Mouse (Mus musculus) heart, postnatal 10 days (tissue): ENCODE data around the gene Tmem104. TPM values are rescaled to one million over a fixed set of nuclear protein-coding genes. Genes with fewer than 3 reads are reported as not detected.

Source experiments
- DNase-seq, 2 experiments: peaks; one replicate each; pipeline ENCODE4 v3.0.0; 2021
- intact Hi-C: fragments of 180-260 bp; cut with DNase I; formaldehyde crosslinking; loops from one replicate; pipeline ENCODE4 v1.15.1; 2025
- total RNA-seq, 2 experiments: library from RNA; stranded (reverse); gene quantifications; 2 replicates each; pipeline ENCODE4 v1.2.3; 2021

The Tmem104 gene
- total RNA-seq, 2 experiments from 2014 or later = 10.9 TPM

GRCm38 (mm10) chr11:115250405-115251090, 63.3 kb downstream of the Tmem104 start:
- DNase-seq = no peak
- intact Hi-C loops = no loop called here

GRCm38 (mm10) chr11:115251258-115251657, 64.0 kb downstream of the Tmem104 start:
- DNase-seq = no peak
- intact Hi-C loops = no loop called here

GRCm38 (mm10) chr11:115257775-115258510, 70.7 kb downstream of the Tmem104 start:
- DNase-seq = no peak

DNA sequence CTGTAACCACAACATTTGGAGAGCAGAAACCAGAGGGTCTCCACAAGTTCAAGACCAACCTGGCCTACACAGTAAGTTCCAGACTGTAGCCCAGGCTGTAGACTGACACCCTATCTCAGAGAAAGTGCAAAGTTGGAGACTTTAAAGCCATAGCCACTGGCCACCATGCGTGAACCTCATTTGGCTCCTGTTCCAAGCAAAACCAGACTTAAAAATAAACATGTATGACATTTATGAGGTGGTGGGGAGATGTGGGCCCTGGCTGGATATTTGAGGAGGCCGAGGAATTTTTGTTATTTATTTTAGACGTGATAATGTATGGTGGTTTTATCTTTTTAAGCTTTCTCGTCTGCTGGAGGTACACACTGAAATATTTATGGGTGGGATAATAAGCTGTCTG, 71.8 kb downstream of the Tmem104 start:
- DNase-seq = no peak

More at GRCm38 (mm10) chr11:115257775-115258510, 70.7 kb downstream of the Tmem104 start:
- intact Hi-C loops = no loop called here

GRCm38 (mm10) chr11:115262954-115263353, 75.7 kb downstream of the Tmem104 start:
- intact Hi-C loops = no loop called here

More for the DNA sequence above, 71.8 kb downstream of the Tmem104 start:
- intact Hi-C loops = no loop called here

GRCm38 (mm10) chr11:115264136-115264861, 77.0 kb downstream of the Tmem104 start:
- intact Hi-C loops = loop anchor here (1.0 kb wide), 1 partner anchor 61 kb away; no protein-coding TSS in a partner anchor
- DNase-seq = no peak

More at GRCm38 (mm10) chr11:115262954-115263353, 75.7 kb downstream of the Tmem104 start:
- DNase-seq = no peak

GRCm38 (mm10) chr11:115264862-115265668, 77.8 kb downstream of the Tmem104 start:
- intact Hi-C loops = loop anchor here (1.0 kb wide), 1 partner anchor 62 kb away; no protein-coding TSS in a partner anchor
- DNase-seq = no peak

DNA sequence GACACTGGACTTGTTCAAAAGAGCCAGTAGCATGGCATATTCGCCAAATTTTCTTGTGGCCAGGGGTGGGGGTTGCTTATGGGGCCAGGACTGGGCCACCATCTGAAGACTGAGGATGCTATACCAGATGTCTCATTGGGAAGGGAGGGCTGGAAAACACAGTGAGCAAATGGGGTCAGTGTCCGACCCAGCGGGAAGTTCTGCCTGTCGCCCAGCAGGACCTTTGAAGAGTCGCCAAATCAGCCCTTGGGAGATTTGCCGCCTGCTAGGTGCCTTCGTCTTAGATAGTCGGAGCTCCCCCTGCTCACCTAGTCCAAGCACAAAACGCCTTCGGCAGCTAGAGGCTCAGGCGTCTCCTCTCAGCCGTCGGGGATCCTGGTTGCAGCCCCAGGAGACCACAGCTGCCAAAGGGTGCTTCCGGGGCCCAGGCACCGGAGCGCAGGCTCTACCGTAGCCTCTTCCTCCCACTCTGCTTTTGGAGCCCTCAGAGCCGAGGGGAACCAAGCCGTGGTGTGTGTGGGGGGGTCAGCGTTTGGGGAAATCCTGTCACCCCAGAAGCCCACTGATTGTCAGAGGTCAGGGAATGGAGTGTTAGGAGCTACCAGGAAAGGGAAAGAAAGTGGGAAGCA, 78.6 kb downstream of the Tmem104 start:
- intact Hi-C loops = no loop called here
- no peak for DNase-seq

DNA sequence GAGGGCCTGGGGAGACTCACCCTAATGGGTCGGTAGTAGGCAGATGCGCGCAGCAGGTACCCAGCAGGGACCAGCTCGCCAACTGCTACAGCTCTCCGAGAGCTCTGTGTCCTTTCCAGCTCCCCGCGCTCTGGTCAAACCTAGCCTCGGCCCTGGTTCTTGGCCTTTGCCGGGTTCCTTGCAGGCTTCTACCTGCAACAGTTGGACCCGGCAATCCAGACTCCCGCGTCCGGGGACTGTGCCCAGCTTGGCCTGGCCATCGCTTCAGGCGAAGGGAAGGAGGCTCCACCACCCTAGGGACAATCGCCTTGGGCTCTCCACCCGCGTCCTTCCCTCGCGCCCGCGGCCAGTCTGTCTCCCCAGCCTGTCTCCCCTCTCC, 79.1 kb downstream of the Tmem104 start:
- intact Hi-C loops = no loop called here
- DNase-seq = no peak

DNA sequence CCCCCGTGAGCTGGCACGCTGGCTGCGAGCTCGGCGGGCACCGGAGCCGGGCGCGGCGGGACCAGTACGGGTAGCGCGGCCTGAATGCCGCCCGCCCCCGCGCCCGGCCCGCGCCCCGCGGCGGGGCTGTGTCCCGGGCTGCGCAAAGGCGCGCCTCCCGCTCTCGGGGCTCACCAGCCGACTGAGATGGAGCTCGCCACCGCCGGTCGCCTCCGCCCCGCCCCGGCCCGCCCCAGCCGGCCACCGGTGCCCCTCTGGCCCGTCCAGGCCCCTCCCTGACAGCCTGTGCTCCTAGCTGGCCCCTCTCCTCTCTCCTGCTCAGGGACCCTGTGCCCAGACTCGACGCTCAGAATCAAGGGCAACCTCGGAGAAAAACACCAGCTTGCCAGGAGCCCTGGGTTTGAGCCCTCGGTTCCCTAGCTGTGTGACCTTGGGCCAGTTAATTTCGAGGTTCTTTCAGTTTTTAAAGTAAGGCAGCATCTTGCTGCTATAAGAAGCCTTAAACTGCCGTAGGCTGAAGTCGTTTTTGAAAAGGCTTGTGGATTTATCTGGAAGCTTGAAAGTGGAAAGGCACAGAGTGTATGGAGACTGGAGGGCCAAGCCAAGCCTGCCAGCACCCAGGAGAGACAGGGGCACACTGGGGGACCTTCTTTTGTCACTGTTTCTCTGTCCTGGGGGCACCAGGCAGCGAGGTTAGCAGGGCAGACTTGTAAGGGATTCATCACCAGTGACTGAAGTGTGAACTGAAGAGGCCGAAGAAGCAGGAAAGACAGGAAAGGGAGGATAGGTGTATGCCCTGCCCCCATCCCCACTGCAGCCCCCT, 80.0 kb downstream of the Tmem104 start, which contains the start of gene Grin2c:
Gene Grin2c, minus strand, starts transcription at position 183 of the 823 bp plus-strand sequence.
- intact Hi-C loops = no loop called here
- no peak for DNase-seq

- intact Hi-C loops = no loop called here
These were observed 80.7 kb downstream of the Tmem104 start for GRCm38 (mm10) chr11:115267958-115268357.

DNA sequence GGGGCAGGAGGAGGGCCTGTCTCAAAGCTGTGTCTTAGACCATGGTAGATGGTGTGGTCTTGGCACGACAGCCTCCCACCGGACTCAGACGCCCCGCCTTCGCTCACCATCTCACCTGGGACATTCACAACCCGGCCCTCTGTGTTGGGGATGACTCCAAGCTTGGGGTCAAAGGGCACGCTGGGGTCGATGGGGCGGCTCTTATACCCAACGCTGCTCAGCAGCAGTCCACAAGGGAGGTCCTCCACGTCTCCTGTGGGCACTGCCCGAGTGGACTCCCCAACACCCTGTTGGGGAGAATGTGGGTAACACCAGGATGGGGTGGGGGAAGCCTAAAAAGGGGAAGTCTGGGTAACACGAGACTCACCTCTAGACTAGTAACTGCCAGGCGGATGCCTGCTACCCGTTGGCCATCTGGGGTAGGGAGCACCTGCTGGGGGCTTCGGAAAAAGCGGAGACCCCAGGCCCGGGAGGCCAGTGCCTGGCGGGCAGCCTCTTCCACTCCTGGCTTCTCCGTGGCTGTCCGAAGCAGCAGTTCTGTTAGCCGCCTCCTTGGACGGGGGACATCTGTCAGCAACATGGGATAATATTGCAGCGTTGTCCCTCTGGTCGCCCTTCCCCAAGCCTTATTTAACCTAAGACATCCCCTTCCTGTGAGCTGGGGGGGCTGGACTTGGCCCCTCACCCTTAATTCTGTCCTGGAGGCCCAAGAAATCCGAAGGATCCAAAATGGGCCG, 82.2 kb downstream of the Tmem104 start:
- intact Hi-C loops = loop anchor here (1.0 to 5.0 kb wide), 4 partner anchors 47 to 187 kb away; no protein-coding TSS in a partner anchor
- DNase-seq = no peak

More at GRCm38 (mm10) chr11:115267958-115268357, 80.7 kb downstream of the Tmem104 start:
- no peak for DNase-seq

- intact Hi-C loops = loop anchor here (1.0 to 5.0 kb wide), 4 partner anchors 48 to 188 kb away; no protein-coding TSS in a partner anchor
These were observed 83.0 kb downstream of the Tmem104 start for GRCm38 (mm10) chr11:115270148-115270861.

DNA sequence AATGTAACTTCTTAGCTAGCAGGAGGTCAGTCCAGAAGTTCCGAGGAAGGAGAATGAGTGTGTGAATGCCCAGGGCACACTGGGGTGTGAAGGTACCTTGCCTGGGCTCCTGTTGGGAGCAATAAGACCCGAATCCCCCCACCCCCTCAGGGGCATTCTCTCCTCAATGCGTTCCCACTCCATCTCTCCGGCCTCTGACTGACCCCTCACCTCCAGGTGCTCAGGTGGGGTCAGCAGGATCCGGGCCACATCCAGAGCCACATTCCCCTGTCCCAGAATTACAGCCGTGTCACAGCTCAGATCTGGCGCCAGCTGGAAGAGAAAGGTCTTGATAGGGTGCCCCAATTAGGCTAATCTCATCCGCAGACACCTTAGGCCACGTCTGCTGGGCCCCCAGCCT, 83.8 kb downstream of the Tmem104 start:
- DNase-seq = no peak
- intact Hi-C loops = loop anchor here (2.0 to 5.0 kb wide), 3 partner anchors 49 to 189 kb away; no protein-coding TSS in a partner anchor

More at GRCm38 (mm10) chr11:115270148-115270861, 83.0 kb downstream of the Tmem104 start:
- peak; percentile 80 to 90 for DNase-seq

GRCm38 (mm10) chr11:115271481-115271880, 84.2 kb downstream of the Tmem104 start:
- DNase-seq = no peak
- intact Hi-C loops = loop anchor here (2.0 to 5.0 kb wide), 3 partner anchors 49 to 189 kb away; no protein-coding TSS in a partner anchor

DNA sequence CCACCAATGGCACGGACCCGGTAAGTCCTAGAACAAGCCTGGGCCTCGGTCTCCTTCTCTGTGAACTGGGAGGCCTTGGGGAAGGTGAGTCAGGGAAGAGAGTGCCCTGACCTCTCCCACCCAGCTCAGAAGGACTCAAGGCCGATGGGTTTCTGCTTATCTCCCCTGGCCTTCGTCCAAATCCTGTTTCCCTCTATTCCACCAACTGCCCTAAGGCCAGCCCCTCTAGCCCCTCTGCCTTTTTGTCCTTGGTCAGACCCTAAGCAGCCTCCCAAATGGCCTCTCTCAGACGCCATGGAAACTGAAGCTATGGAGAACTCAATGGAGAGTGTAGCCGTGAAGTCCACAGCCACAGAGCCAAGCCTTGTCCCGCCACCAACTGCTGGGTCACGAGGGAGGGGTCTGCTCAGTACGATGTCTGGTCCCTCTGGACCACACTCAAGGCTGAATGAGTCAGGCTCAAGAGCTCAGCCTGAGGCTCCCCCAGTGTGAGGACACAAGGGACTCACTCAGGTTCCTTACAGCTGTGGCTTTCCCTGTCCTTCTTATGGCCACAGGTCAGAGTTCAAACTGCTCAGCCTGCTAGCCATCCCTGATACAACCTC, 85.7 kb downstream of the Tmem104 start:
- intact Hi-C loops = loop anchor here (5.0 kb wide), 2 partner anchors 51 to 191 kb away; no protein-coding TSS in a partner anchor
- DNase-seq = no peak

- intact Hi-C loops = loop anchor here (5.0 kb wide), 2 partner anchors 51 to 191 kb away; no protein-coding TSS in a partner anchor
- no peak for DNase-seq
These were observed 86.4 kb downstream of the Tmem104 start for GRCm38 (mm10) chr11:115273735-115274134.
